Mouse (Mus musculus) lung, embryonic 15.5 days (tissue): ENCODE data around the gene Kmt2b. TPM values are rescaled to one million over a fixed set of nuclear protein-coding genes. Genes with fewer than 3 reads are reported as not detected.

Source experiments
- ATAC-seq: fragments of 200-750 bp; cut with Nextera tagmentation; 2 replicates; pipeline ENCODE4 v1.8.0; 2017; ENCODE audit warnings: moderate number of reproducible peaks, borderline replicate concordance; ENCODE audit not compliant: low FRiP score, low TSS enrichment; ENCODE audit errors: extremely low read depth
- H3K27ac ChIP-seq: fragments of 300-500 bp; sonication (generic); 2 replicates; pipeline ENCODE4 v1.5.1; 2015; ENCODE audit warnings: moderate library complexity, mild to moderate bottlenecking, inconsistent platforms
- H3K27me3 ChIP-seq: fragments of 300-500 bp; sonication (generic); 2 replicates; pipeline ENCODE4 v1.6.1; 2015; ENCODE audit warnings: inconsistent platforms
- H3K36me3 ChIP-seq: fragments of 300-500 bp; sonication (generic); 2 replicates; pipeline ENCODE4 v1.6.1; 2015; ENCODE audit warnings: inconsistent platforms
- H3K4me1 ChIP-seq: fragments of 300-500 bp; sonication (generic); 2 replicates; pipeline ENCODE4 v1.6.1; 2015; ENCODE audit warnings: inconsistent platforms
- H3K4me2 ChIP-seq: fragments of 300-500 bp; sonication (generic); 2 replicates; pipeline ENCODE4 v1.6.1; 2015; ENCODE audit warnings: inconsistent platforms, mild to moderate bottlenecking, moderate library complexity
- H3K4me3 ChIP-seq: fragments of 300-500 bp; sonication (generic); 2 replicates; pipeline ENCODE4 v1.5.1; 2015; ENCODE audit warnings: mild to moderate bottlenecking, inconsistent platforms
- H3K9ac ChIP-seq: fragments of 300-500 bp; sonication (generic); 2 replicates; pipeline ENCODE4 v1.6.1; 2015; ENCODE audit warnings: inconsistent platforms
- H3K9me3 ChIP-seq: fragments of 300-500 bp; sonication (generic); 2 replicates; pipeline ENCODE4 v1.6.1; 2016; ENCODE audit warnings: inconsistent platforms
- WGBS: fragments of 180-500 bp; shearing (Covaris S2); methylation state at CpG from one replicate; pipeline ENCODE4 v1.1.7; 2015; 5-methylcytosine and 5-hydroxymethylcytosine counted together
- polyA plus RNA-seq: library from polyadenylated mRNA; unstranded; fragments of >200 nt; fragmentation: Nextera tagmentation; extraction: Ambion mirVana; gene quantifications from 2 replicates; pipeline ENCODE4 v1.2.1, GENCODE M21; 2015

Gene Kmt2b
- polyA plus RNA-seq, 1 experiment from 2014 or later = 8.4 TPM

DNA sequence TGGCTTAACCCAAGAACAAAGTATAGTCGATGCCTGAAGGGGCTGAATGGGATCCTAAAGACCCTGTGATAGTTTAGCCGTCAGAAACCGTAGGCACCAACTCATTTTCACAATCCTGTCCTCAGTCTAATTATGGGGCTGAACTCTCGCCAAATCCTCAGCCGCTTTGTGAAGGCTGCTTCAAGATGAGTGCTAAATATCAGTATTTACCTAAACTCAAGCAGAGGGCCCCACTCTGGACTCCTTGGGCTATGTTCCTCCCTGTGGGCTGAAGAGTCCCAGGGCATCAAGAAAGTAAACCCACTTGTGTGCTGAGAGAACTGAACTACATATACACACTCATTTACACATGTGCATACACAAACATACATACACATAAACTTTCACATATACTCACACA is 8.3 kb upstream of the Kmt2b start:
- 41% methylated on average over 5 of the region's 5 CpGs for WGBS
- Histone ChIP-seq H3K27me3 (no peaks in the 10 kb centered on the region), H3K4me1 (peaks cover 6% of the 10 kb centered on the region; the same call in 1 of the 2 replicates), H3K9me3 (no peaks in the 10 kb centered on the region), H3K36me3 (no peaks in the 10 kb centered on the region), H3K27ac (peak overlapping the region; percentile 43), H3K4me2 (no peak overlapping the region), H3K4me3 (no peak overlapping the region), H3K9ac (no peak overlapping the region)
- no peak for ATAC-seq

DNA sequence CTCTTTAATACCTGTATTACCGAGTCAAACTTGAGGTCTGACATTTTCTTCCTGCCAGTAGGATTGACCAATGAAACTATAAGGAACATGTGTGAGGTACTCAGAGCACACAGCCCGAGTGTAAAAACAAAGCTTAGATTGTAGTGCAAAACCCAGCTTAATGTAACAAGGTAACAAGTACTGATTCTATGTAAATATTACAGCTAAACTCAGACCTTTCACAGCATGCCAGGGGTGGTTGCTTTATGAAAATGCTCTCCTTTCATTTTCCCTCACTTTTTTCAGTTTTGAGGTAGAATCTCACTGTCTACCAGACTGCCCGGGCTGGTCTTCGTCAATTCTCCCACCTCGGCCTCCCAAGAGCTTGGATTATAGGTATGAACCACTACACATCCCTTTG is 7.6 kb upstream of the Kmt2b start:
- ATAC-seq = no peak
- Histone ChIP-seq H3K9ac (no peak overlapping the region), H3K36me3 (no peaks in the 10 kb centered on the region), H3K4me3 (no peak overlapping the region), H3K4me1 (peaks cover 6% of the 10 kb centered on the region; the same call in 1 of the 2 replicates), H3K9me3 (no peaks in the 10 kb centered on the region), H3K4me2 (no peak overlapping the region), H3K27ac (peak overlapping the region; percentile 43), H3K27me3 (no peaks in the 10 kb centered on the region)
- WGBS = 59% methylated on average over 5 of the region's 5 CpGs

DNA sequence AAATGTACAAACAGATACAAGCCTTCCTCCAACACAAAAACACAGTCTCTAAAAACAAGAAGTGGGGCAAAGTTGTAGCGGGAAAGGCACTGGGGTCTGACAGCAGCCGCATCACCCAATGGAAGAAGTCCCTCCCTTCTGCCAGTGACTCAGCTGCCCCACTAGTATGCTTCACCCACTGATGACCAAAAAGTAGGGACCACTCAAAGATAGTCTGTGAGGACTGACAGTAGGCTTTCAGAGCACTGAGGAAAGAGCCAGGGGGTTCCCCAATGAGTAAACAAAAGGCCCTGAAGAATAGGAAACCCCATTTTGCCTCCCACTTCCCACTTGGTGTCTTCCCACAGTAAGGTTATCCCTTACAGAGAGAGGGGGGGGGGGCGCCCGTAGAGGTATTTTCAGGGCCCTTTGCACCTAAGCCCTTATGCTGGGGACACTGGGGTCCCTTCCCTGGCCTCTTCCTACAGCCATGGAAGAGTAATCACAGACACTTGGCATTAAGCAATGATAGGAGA is 6.0 kb upstream of the Kmt2b start:
- Histone ChIP-seq H3K4me1 (peaks cover 12% of the 10 kb centered on the region), H3K4me3 (no peak overlapping the region), H3K27me3 (no peaks in the 10 kb centered on the region), H3K9me3 (no peaks in the 10 kb centered on the region), H3K9ac (no peak overlapping the region), H3K27ac (no peak overlapping the region), H3K4me2 (no peak overlapping the region), H3K36me3 (no peaks in the 10 kb centered on the region)
- WGBS = 60% methylated on average over 4 of the region's 4 CpGs
- no peak for ATAC-seq

DNA sequence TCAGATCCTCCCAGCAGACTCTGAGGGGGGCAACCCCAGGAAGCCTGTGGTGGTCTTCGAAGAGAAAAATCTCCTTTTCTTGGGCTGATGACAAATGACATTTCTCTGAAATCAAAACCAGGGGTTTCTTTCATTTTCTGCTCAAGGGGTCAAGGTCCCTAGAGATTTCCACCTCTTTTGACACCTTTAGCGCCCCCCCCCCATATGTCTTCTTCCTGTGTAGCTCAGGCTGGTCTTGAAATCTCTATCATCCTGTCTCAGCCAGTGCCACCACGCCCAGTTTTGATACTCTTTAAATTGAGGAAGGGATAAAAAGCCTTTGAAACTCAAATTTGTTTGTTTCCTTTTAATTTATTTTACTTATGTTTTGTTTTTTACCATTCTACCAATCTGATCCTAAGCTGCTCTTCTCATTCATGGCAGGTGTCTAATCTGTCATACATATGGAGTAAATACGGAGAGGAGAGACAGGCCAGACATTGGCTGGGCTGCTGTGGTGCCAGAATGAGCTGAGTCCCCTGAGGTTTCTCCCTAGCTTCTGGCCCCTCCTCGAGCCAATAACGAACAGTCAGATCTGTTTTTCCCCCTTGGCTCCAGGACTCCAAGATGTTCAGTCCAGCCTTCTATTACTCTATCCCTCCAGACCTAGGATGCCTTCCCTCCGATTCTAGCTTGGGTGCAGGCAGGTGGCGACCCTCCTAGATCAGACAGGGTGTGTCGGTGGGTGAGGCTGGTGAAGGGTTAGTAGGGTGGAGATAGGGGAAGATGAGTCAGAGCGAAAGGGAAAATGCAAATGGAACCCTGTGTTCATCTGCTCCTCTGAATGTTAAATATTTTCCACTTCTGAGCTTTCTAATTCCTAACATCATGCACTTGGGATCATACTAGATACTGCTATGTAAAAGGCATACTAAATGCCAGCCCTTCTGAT is 5.3 kb upstream of the Kmt2b start:
- ATAC-seq = no peak

DNA sequence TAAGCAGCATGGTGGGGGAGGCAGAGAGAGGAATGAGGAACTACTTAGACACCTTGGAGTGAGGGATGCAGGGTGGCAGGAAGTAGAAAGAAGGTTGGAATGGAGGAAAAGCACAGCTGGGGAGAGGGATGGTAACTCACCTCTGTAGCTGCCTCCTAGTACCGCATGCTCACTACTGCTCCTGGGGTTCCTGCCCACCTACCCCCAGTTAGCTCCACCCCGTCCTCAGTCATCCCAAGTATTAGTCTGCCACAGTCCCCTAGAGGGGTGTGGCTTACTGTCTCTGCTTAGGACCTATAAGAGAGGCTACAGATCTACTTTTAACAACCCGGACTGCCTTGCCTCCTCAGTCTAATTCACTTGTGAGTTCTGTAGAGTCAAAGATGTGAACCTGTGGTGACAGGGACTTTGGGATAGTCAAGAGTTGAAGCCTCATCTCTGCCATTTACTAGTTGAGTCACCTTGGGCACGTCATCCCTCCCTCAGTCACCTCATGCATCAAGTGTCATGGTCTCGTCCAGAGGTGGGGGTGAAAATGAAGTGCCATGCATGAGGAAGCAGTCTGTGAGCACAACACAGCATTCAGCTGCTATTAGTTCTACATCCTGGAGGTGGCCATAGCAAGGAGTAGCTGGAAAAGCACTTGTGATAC is 4.4 kb upstream of the Kmt2b start:
- Histone ChIP-seq H3K9ac (no peak overlapping the region), H3K4me1 (peaks cover 6% of the 10 kb centered on the region), H3K4me3 (no peak overlapping the region), H3K27ac (0 out of 2 replicates have a peak overlapping the region, but pooled peaks have one; percentile 8), H3K27me3 (no peaks in the 10 kb centered on the region), H3K4me2 (no peak overlapping the region), H3K36me3 (no peaks in the 10 kb centered on the region), H3K9me3 (no peaks in the 10 kb centered on the region)
- no peak for ATAC-seq
- WGBS = 34% methylated on average over 5 of the region's 5 CpGs

More for the DNA sequence above, 5.3 kb upstream of the Kmt2b start:
- whole genome bisulfite sequencing = 65% methylated on average over 10 of the region's 10 CpGs
- Histone ChIP-seq H3K27ac (no peak overlapping the region), H3K9ac (no peak overlapping the region), H3K27me3 (no peaks in the 10 kb centered on the region), H3K4me2 (no peak overlapping the region), H3K36me3 (no peaks in the 10 kb centered on the region), H3K4me1 (peaks cover 9% of the 10 kb centered on the region), H3K4me3 (no peak overlapping the region), H3K9me3 (no peaks in the 10 kb centered on the region)

DNA sequence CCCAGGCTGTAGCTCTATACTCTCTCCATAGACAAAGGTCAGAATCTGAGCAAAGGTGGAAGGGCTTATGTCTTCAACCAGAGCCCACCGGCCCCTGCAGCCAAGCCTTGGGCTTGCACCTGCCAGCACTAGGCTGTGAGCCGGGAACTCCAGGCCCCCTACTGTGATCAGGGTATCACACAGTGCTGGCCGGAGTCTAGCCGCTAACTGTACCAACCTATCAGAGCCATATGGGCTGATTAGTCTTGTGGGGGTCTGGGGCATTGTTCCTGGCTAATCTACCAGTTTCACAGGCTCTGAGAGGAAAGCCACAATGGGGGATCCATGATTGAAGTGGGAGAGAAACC is 3.1 kb upstream of the Kmt2b start:
- H3K27ac ChIP-seq = no peak overlapping the region
- peaks cover 2% of the 10 kb centered on the region for H3K36me3 ChIP-seq
- H3K4me2 ChIP-seq = no peak overlapping the region
- no peak overlapping the region for H3K4me3 ChIP-seq
- H3K4me1 ChIP-seq = peaks cover 16% of the 10 kb centered on the region
- H3K9me3 ChIP-seq = no peaks in the 10 kb centered on the region
- H3K27me3 ChIP-seq = no peaks in the 10 kb centered on the region
- H3K9ac ChIP-seq = no peak overlapping the region
- 62% methylated on average over 4 of the region's 4 CpGs for WGBS
- no peak for ATAC-seq

DNA sequence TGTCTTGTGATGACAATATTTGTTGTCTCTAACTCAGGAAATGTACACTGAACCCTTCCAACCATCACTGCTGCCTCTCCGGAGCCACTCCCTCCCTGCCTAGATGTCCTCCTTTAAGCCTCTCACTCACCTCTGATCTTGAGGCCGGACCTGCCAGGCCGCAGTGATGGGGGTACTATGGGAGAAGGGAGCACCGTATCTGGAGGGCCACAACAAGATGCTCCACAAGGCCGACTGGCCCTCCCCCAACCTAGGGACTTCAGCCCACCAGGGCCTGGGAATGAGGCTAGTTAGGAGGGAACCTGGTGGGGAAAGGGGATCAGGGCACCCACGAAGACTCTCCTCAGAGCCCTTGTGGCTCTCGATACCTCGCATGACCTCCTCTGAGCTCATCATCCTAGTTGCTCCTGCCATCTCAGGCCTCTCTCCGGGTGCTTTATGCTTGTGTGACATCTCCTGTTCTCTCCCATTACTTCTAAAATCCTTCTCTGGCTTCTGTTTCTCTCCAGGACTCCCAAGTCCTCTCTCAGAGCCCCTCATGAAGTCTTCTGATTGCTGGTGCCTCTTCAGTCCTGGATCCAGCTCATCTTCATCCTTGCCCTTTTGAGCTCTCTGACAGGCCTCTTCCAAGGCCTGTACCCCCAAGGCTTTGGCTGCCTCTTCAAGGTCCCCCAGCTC is 2.5 kb upstream of the Kmt2b start:
- no peaks in the 10 kb centered on the region for H3K27me3 ChIP-seq
- H3K4me2 ChIP-seq = no peak overlapping the region
- 84% methylated on average over 9 of the region's 9 CpGs for WGBS
- no peak overlapping the region for H3K4me3 ChIP-seq
- H3K4me1 ChIP-seq = peaks cover 18% of the 10 kb centered on the region
- H3K27ac ChIP-seq = no peak overlapping the region
- H3K9ac ChIP-seq = no peak overlapping the region
- no peaks in the 10 kb centered on the region for H3K9me3 ChIP-seq
- ATAC-seq = no peak
- H3K36me3 ChIP-seq = peaks cover 7% of the 10 kb centered on the region

DNA sequence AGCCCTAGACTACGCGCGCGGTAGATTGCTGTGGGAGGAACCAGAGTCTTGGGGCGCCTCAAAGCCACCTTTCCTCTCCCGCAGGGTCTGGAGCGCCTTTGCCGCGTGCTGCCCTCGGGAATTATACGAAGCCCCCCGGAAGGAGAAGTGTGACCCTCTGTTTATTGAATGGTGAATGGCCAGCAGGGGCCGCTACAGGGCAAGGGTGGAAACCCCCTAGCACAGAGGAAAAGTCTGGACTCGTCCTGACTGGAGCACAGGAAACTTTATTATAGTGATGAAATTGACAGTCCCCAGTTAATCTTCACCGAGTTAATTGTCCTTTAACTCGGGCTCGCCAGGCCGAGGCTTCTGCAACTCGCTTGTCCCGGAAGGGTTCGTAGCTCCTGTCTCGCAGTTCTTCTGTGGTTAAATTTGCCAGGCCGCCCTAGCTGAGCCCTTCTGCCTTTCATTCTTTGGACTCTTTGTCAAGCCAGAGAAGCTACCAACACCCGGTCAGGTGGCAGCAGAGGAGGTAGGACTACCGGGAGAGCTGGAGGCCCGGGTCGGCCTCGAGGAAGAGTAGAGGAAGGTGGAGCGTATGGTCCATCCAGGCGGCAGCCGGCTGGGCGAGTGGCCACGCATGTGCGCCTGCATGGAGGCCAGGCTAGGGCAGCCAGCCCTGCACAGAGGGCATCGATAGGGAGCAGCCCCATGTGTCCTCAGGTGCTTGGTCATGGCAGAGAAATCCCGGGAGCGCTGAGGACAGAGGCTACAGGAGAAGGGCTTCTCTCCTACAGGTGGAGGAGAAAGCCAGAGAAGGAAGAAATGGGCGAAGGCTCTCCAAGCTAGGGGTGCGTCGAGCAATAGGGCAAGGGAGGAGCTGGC is 1.1 kb upstream of the Kmt2b start:
- 20% methylated on average over 39 of the region's 40 CpGs for WGBS
- H3K4me3 ChIP-seq = peak overlapping the region; percentile 99
- peak overlapping the region; percentile 80 for H3K4me2 ChIP-seq
- H3K27ac ChIP-seq = peak overlapping the region; percentile 94
- peak; percentile 55; the same call in 1 of the 2 replicates for ATAC-seq
- peaks cover 18% of the 10 kb centered on the region for H3K4me1 ChIP-seq
- H3K9me3 ChIP-seq = no peaks in the 10 kb centered on the region
- H3K27me3 ChIP-seq = no peaks in the 10 kb centered on the region
- peaks cover 21% of the 10 kb centered on the region for H3K36me3 ChIP-seq
- peak overlapping the region; percentile 95 for H3K9ac ChIP-seq

DNA sequence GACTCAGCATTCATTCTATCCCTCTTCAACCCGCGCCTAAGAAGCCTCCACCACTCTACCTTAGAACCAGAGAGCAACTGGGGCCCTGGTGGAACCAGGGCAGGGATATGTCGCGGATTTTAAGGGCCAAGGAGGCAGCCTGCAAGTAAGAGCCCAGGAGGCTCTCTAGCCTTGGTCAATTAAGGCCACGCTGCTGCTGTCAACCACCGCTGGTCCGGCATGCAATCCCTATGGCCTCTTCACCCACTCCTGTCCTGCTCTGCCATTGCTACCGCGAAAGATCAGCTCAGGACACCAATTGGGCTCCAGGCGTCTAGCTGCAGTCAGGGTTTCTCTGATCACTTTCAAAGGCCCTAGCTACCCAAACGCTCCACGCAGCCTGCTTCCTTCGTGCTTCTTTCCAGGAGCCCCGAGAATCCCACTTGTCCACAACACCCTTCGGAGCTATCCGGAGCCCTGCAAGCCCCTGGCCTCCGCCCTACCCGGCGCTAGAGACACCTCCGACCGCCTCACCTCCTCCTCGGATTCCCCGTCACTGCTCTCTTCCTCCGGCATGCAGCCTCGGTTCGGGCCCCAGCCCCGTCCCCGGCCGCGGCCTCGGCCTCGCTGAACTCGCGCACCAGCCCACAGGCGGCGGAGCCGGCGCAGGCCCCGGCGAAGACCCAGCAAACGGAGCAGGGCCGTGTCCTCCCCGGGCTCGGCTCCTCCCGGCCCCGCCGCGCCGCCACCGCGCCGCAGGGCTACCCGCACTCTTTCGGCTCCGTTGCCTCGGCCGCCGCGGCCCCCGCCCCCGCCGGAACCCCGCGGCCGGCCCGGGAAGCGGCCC is 471 bp downstream of the Kmt2b start:
- 1% methylated on average over 67 of the region's 67 CpGs for WGBS
- peak; percentile 33 for ATAC-seq
- no peaks in the 10 kb centered on the region for H3K9me3 ChIP-seq
- H3K36me3 ChIP-seq = peaks cover 38% of the 10 kb centered on the region
- peak overlapping the region; percentile 80 for H3K4me2 ChIP-seq
- H3K27me3 ChIP-seq = no peaks in the 10 kb centered on the region
- peak overlapping the region; percentile 99 for H3K4me3 ChIP-seq
- peak overlapping the region; percentile 95 for H3K9ac ChIP-seq
- H3K27ac ChIP-seq = peak overlapping the region; percentile 94
- peaks cover 18% of the 10 kb centered on the region for H3K4me1 ChIP-seq

DNA sequence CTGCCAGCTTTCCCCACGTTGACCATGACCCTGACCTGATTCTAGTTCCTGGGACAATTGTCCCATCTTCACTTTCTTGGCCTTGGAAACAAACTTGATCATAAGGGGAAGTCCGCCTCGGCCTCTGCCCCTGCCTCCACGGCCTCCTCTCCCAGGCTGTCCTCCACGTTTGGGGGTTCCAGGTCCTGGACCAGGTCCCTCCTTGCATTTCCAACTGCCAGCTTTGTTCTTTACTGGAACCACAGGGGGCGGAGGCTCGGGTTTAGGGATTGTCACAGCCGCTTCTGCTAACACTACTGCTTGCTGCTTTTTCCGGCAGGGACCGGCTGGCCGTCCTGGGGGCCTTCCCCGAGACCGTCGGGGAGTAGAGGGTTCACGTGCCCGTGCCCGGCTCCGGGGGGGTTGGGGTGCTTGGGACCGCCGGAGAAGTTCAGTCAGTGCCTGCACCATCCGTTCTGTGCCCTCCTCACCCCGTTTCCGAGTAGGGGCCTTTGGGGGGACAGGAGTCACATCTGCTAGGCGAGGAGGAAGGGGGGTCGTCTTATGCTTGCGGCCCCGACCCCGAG is 2.0 kb downstream of the Kmt2b start:
- H3K27ac ChIP-seq = no peak overlapping the region
- peak overlapping the region; percentile 80; the same call in 1 of the 2 replicates for H3K4me2 ChIP-seq
- H3K4me3 ChIP-seq = peak overlapping the region; percentile 99
- peaks cover 53% of the 10 kb centered on the region for H3K36me3 ChIP-seq
- no peaks in the 10 kb centered on the region for H3K27me3 ChIP-seq
- WGBS = 91% methylated on average over 28 of the region's 28 CpGs
- H3K9me3 ChIP-seq = no peaks in the 10 kb centered on the region
- H3K9ac ChIP-seq = no peak overlapping the region
- peaks cover 18% of the 10 kb centered on the region for H3K4me1 ChIP-seq
- no peak for ATAC-seq
